Mouse (Mus musculus) hindbrain, embryonic 13.5 days (tissue): ENCODE results near the gene Kcnip1. TPM values are rescaled to one million over a fixed set of nuclear protein-coding genes. Genes with fewer than 3 reads are reported as not detected.

ENCODE experiments used
- ATAC-seq: fragments of 200-750 bp; cut with Nextera tagmentation; 2 replicates; pipeline ENCODE4 v1.8.0; 2017; ENCODE audit warnings: moderate TSS enrichment; ENCODE audit not compliant: low FRiP score
- H3K27ac ChIP-seq: fragments of 300-500 bp; sonication (generic); 2 replicates; pipeline ENCODE4 v1.5.1; 2015; ENCODE audit warnings: inconsistent platforms, mild to moderate bottlenecking, moderate library complexity
- H3K27me3 ChIP-seq: fragments of 300-500 bp; sonication (generic); 2 replicates; pipeline ENCODE4 v1.6.1; 2015; ENCODE audit warnings: mild to moderate bottlenecking, inconsistent platforms
- H3K36me3 ChIP-seq: fragments of 300-500 bp; sonication (generic); 2 replicates; pipeline ENCODE4 v1.6.1; 2015; ENCODE audit warnings: mild to moderate bottlenecking, inconsistent platforms
- H3K4me1 ChIP-seq: fragments of 300-500 bp; sonication (generic); replicated peaks from 2 replicates; pipeline ENCODE4 v1.6.1; 2015; ENCODE audit warnings: inconsistent platforms
- H3K4me2 ChIP-seq: fragments of 300-500 bp; sonication (generic); 2 replicates; pipeline ENCODE4 v1.6.1; 2015; ENCODE audit warnings: inconsistent platforms, mild to moderate bottlenecking, moderate library complexity
- H3K4me3 ChIP-seq: fragments of 300-500 bp; sonication (generic); 2 replicates; pipeline ENCODE4 v1.5.1; 2015; ENCODE audit warnings: mild to moderate bottlenecking, inconsistent platforms
- H3K9ac ChIP-seq: fragments of 300-500 bp; sonication (generic); 2 replicates; pipeline ENCODE4 v1.6.1; 2015; ENCODE audit warnings: mild to moderate bottlenecking, inconsistent platforms
- H3K9me3 ChIP-seq: fragments of 300-500 bp; sonication (generic); 2 replicates; pipeline ENCODE4 v1.6.1; 2016; ENCODE audit warnings: inconsistent platforms
- WGBS: fragments of 180-500 bp; shearing (Covaris S2); methylation state at CpG from one replicate; pipeline ENCODE4 v1.1.7; 2015; 5-methylcytosine and 5-hydroxymethylcytosine counted together
- polyA plus RNA-seq: library from polyadenylated mRNA; unstranded; fragments of >200 nt; fragmentation: Nextera tagmentation; extraction: Ambion mirVana; gene quantifications from 2 replicates; pipeline ENCODE4 v1.2.1, GENCODE M21; 2015

Kcnip1 gene
- polyA plus RNA-seq, 1 experiment from 2014 or later = 71.3 TPM

- H3K9me3 ChIP-seq = no peaks in the 10 kb centered on the region
- WGBS = 45% methylated on average over 10 of the region's 10 CpGs
- H3K4me3 ChIP-seq = no peak overlapping the region
- peaks cover 21% of the 10 kb centered on the region for H3K4me1 ChIP-seq
- no peak for ATAC-seq
- no peak overlapping the region for H3K4me2 ChIP-seq
- H3K27ac ChIP-seq = no peak overlapping the region
- H3K36me3 ChIP-seq = no peaks in the 10 kb centered on the region
- H3K27me3 ChIP-seq = peaks cover 43% of the 10 kb centered on the region
- H3K9ac ChIP-seq = no peak overlapping the region
Observed at GRCm38 (mm10) chr11:33736426-33736825, 256.5 kb downstream of the Kcnip1 start.

- 0 out of 2 replicates have a peak, but pooled peaks cover 5% of the 10 kb centered on the region for H3K4me1 ChIP-seq
- 0 out of 2 replicates have a peak, but pooled peaks have one; percentile 31 for ATAC-seq
- H3K9me3 ChIP-seq = no peaks in the 10 kb centered on the region
- H3K4me2 ChIP-seq = no peak overlapping the region
- 8% methylated on average over 3 of the region's 3 CpGs for WGBS
- H3K9ac ChIP-seq = no peak overlapping the region
- H3K4me3 ChIP-seq = no peak overlapping the region
- no peak overlapping the region for H3K27ac ChIP-seq
- H3K36me3 ChIP-seq = no peaks in the 10 kb centered on the region
- H3K27me3 ChIP-seq = peaks cover 50% of the 10 kb centered on the region
Observed at GRCm38 (mm10) chr11:33733269-33733668, 259.7 kb downstream of the Kcnip1 start.

- Histone ChIP-seq H3K36me3 (no peaks in the 10 kb centered on the region), H3K4me2 (no peak overlapping the region), H3K27me3 (peaks cover 47% of the 10 kb centered on the region), H3K9me3 (no peaks in the 10 kb centered on the region), H3K4me3 (no peak overlapping the region), H3K4me1 (0 out of 2 replicates have a peak, but pooled peaks cover 5% of the 10 kb centered on the region), H3K27ac (no peak overlapping the region), H3K9ac (no peak overlapping the region)
- ATAC-seq = peak; percentile 47; the same call in 1 of the 2 replicates
- WGBS = 82% methylated on average over 8 of the region's 8 CpGs
Observed at GRCm38 (mm10) chr11:33732358-33732757, 260.6 kb downstream of the Kcnip1 start.

GRCm38 (mm10) chr11:33721297-33721696 is 271.7 kb downstream of the Kcnip1 start:
- 27% methylated on average over 7 of the region's 7 CpGs for WGBS
- Histone ChIP-seq H3K27ac (no peak overlapping the region), H3K4me1 (no peaks in the 10 kb centered on the region), H3K27me3 (peaks cover 13% of the 10 kb centered on the region), H3K4me2 (no peak overlapping the region), H3K36me3 (no peaks in the 10 kb centered on the region), H3K4me3 (no peak overlapping the region), H3K9ac (no peak overlapping the region), H3K9me3 (no peaks in the 10 kb centered on the region; the same call in 1 of the 2 replicates)
- ATAC-seq = peak; percentile 47; the same call in 1 of the 2 replicates

GRCm38 (mm10) chr11:33706777-33707176 is 286.2 kb downstream of the Kcnip1 start:
- Histone ChIP-seq H3K9ac (no peak overlapping the region), H3K4me1 (peaks cover 18% of the 10 kb centered on the region)
- 31% methylated on average over 4 of the region's 4 CpGs for WGBS

GRCm38 (mm10) chr11:33701958-33702459 is 290.9 kb downstream of the Kcnip1 start:
- no peak overlapping the region for H3K4me2 ChIP-seq
- peaks cover 10% of the 10 kb centered on the region for H3K4me1 ChIP-seq
- H3K4me3 ChIP-seq = no peak overlapping the region
- no peaks in the 10 kb centered on the region for H3K36me3 ChIP-seq
- ATAC-seq = no peak
- no peak overlapping the region for H3K9ac ChIP-seq
- H3K27ac ChIP-seq = no peak overlapping the region
- whole genome bisulfite sequencing = 34% methylated on average over 2 of the region's 2 CpGs
- 0 out of 2 replicates have a peak, but pooled peaks cover 2% of the 10 kb centered on the region for H3K27me3 ChIP-seq
- H3K9me3 ChIP-seq = no peaks in the 10 kb centered on the region

More at GRCm38 (mm10) chr11:33706777-33707176, 286.2 kb downstream of the Kcnip1 start:
- no peak overlapping the region for H3K27ac ChIP-seq
- H3K36me3 ChIP-seq = no peaks in the 10 kb centered on the region
- H3K27me3 ChIP-seq = peaks cover 4% of the 10 kb centered on the region; the same call in 1 of the 2 replicates
- no peak overlapping the region for H3K4me2 ChIP-seq
- H3K9me3 ChIP-seq = no peaks in the 10 kb centered on the region
- H3K4me3 ChIP-seq = no peak overlapping the region
- no peak for ATAC-seq

- no peak overlapping the region for H3K4me2 ChIP-seq
- WGBS = 63% methylated on average over 1 of the region's 1 CpGs
- ATAC-seq = no peak
- no peak overlapping the region for H3K9ac ChIP-seq
- H3K4me3 ChIP-seq = no peak overlapping the region
- H3K9me3 ChIP-seq = no peaks in the 10 kb centered on the region
- no peaks in the 10 kb centered on the region for H3K36me3 ChIP-seq
- no peak overlapping the region for H3K27ac ChIP-seq
- 0 out of 2 replicates have a peak, but pooled peaks cover 2% of the 10 kb centered on the region for H3K27me3 ChIP-seq
- 0 out of 2 replicates have a peak, but pooled peaks cover 5% of the 10 kb centered on the region for H3K4me1 ChIP-seq
Observed at GRCm38 (mm10) chr11:33701236-33701957, 291.6 kb downstream of the Kcnip1 start.

GRCm38 (mm10) chr11:33700725-33701124 is 292.2 kb downstream of the Kcnip1 start:
- H3K27me3 ChIP-seq = 0 out of 2 replicates have a peak, but pooled peaks cover 2% of the 10 kb centered on the region
- 0 out of 2 replicates have a peak, but pooled peaks cover 5% of the 10 kb centered on the region for H3K4me1 ChIP-seq
- 68% methylated on average over 4 of the region's 4 CpGs for WGBS
- H3K4me2 ChIP-seq = no peak overlapping the region
- H3K36me3 ChIP-seq = no peaks in the 10 kb centered on the region
- no peak for ATAC-seq
- no peak overlapping the region for H3K9ac ChIP-seq
- no peaks in the 10 kb centered on the region for H3K9me3 ChIP-seq
- H3K4me3 ChIP-seq = no peak overlapping the region
- H3K27ac ChIP-seq = no peak overlapping the region

GRCm38 (mm10) chr11:33690181-33690580 is 302.8 kb downstream of the Kcnip1 start:
- Histone ChIP-seq H3K4me2 (no peak overlapping the region), H3K4me1 (peaks cover 11% of the 10 kb centered on the region; the same call in 1 of the 2 replicates), H3K9me3 (no peaks in the 10 kb centered on the region), H3K27ac (no peak overlapping the region), H3K4me3 (no peak overlapping the region), H3K9ac (no peak overlapping the region), H3K27me3 (no peaks in the 10 kb centered on the region), H3K36me3 (no peaks in the 10 kb centered on the region)
- 84% methylated on average over 3 of the region's 3 CpGs for WGBS
- no peak for ATAC-seq

GRCm38 (mm10) chr11:33685904-33686303 is 307.0 kb downstream of the Kcnip1 start:
- H3K36me3 ChIP-seq = no peaks in the 10 kb centered on the region
- 78% methylated on average over 3 of the region's 3 CpGs for WGBS
- peaks cover 16% of the 10 kb centered on the region for H3K27me3 ChIP-seq
- peaks cover 11% of the 10 kb centered on the region; the same call in 1 of the 2 replicates for H3K4me1 ChIP-seq
- no peak overlapping the region for H3K27ac ChIP-seq
- no peak for ATAC-seq
- no peaks in the 10 kb centered on the region for H3K9me3 ChIP-seq
- H3K4me2 ChIP-seq = no peak overlapping the region
- H3K4me3 ChIP-seq = no peak overlapping the region
- no peak overlapping the region for H3K9ac ChIP-seq

- H3K9ac ChIP-seq = 0 out of 2 replicates have a peak overlapping the region, but pooled peaks have one; percentile 14
- ATAC-seq = no peak
- peak overlapping the region; percentile 18 for H3K4me3 ChIP-seq
Observed at GRCm38 (mm10) chr11:33680151-33680550, 312.8 kb downstream of the Kcnip1 start.

GRCm38 (mm10) chr11:33670105-33670965 is 322.6 kb downstream of the Kcnip1 start:
- 50% methylated on average over 10 of the region's 10 CpGs for WGBS
- H3K9ac ChIP-seq = no peak overlapping the region
- H3K9me3 ChIP-seq = no peaks in the 10 kb centered on the region
- no peak overlapping the region for H3K4me2 ChIP-seq
- ATAC-seq = peak; percentile 80
- peak overlapping the region; percentile 79 for H3K27ac ChIP-seq
- H3K36me3 ChIP-seq = no peaks in the 10 kb centered on the region
- H3K4me1 ChIP-seq = peaks cover 34% of the 10 kb centered on the region
- no peaks in the 10 kb centered on the region; the same call in 1 of the 2 replicates for H3K27me3 ChIP-seq
- no peak overlapping the region for H3K4me3 ChIP-seq

More at GRCm38 (mm10) chr11:33680151-33680550, 312.8 kb downstream of the Kcnip1 start:
- 2% methylated on average over 15 of the region's 15 CpGs for WGBS
- Histone ChIP-seq H3K4me1 (peaks cover 12% of the 10 kb centered on the region), H3K27me3 (peaks cover 17% of the 10 kb centered on the region), H3K36me3 (no peaks in the 10 kb centered on the region), H3K27ac (no peak overlapping the region), H3K4me2 (peak overlapping the region; percentile 43), H3K9me3 (no peaks in the 10 kb centered on the region)
